Mouse (Mus musculus) hindbrain, postnatal 0 days (tissue): ENCODE measurements around the gene Lfng. TPM values are rescaled to one million over a fixed set of nuclear protein-coding genes. Genes with fewer than 3 reads are reported as not detected.

Experiments
- ATAC-seq: fragments of 200-750 bp; cut with Nextera tagmentation; 2 replicates; pipeline ENCODE4 v1.8.0; 2017; ENCODE audit warnings: mild to moderate bottlenecking, moderate TSS enrichment, moderate library complexity
- DNase-seq: peaks from one replicate; pipeline ENCODE4 v3.0.0-alpha.2; 2015; ENCODE audit warnings: low spot score
- H3K27ac ChIP-seq: fragments of 300-500 bp; sonication (generic); 2 replicates; pipeline ENCODE4 v1.5.1; 2014; ENCODE audit warnings: mild to moderate bottlenecking
- H3K27me3 ChIP-seq: fragments of 300-500 bp; sonication (generic); 2 replicates; pipeline ENCODE4 v1.6.1; 2014; ENCODE audit warnings: low read length, mixed read lengths; ENCODE audit not compliant: insufficient read depth
- H3K36me3 ChIP-seq: fragments of 300-500 bp; sonication (generic); 2 replicates; pipeline ENCODE4 v1.6.1; 2014; ENCODE audit warnings: low read length, mixed read lengths; ENCODE audit not compliant: insufficient read depth
- H3K4me1 ChIP-seq: fragments of 300-500 bp; sonication (generic); 2 replicates; pipeline ENCODE4 v1.6.1; 2014; ENCODE audit warnings: antibody characterized with exemption, low read length, mixed read lengths; ENCODE audit not compliant: insufficient read depth
- H3K4me2 ChIP-seq: fragments of 300-500 bp; sonication (generic); 2 replicates; pipeline ENCODE4 v1.6.1; 2014; ENCODE audit warnings: low read depth, mild to moderate bottlenecking, low read length, moderate library complexity, mixed read lengths
- H3K4me3 ChIP-seq: fragments of 300-500 bp; sonication (generic); 2 replicates; pipeline ENCODE4 v1.5.1; 2014; ENCODE audit warnings: low read length
- H3K9ac ChIP-seq: fragments of 300-500 bp; sonication (generic); replicated peaks from 2 replicates; pipeline ENCODE4 v1.6.1; 2014; ENCODE audit warnings: mild to moderate bottlenecking, low read length, moderate library complexity, mixed read lengths
- H3K9me3 ChIP-seq: fragments of 300-500 bp; sonication (generic); 2 replicates; pipeline ENCODE4 v1.6.1; 2016; ENCODE audit warnings: low read length, mixed read lengths
- CTCF ChIP-seq: IDR thresholded peaks from 2 replicates; pipeline ENCODE4 v1.5.1; 2016; ENCODE audit warnings: antibody characterized with exemption, control low read depth, low read depth
- whole genome bisulfite sequencing: fragments of 180-500 bp; shearing (Covaris S2); extraction: QIAGEN DNeasy Blood & Tissue Kit; methylation state at CpG from one replicate; pipeline ENCODE4 v1.1.7; 2014; 5-methylcytosine and 5-hydroxymethylcytosine counted together
- polyA plus RNA-seq: library from polyadenylated mRNA; unstranded; fragments of >200 nt; fragmentation: Nextera tagmentation; extraction: Ambion mirVana; gene quantifications from 2 replicates; pipeline ENCODE4 v1.2.1, GENCODE M21; 2015
- total RNA-seq: library from RNA; depleted of rRNA; stranded (reverse); fragments of >200 nt; gene quantifications from 2 replicates; pipeline ENCODE4 v1.2.3, GENCODE M21; 2014; rRNA removed

Lfng gene
- total and polyA plus RNA-seq, 2 experiments from 2014 or later, result 29.7 to 81.4 TPM

DNA sequence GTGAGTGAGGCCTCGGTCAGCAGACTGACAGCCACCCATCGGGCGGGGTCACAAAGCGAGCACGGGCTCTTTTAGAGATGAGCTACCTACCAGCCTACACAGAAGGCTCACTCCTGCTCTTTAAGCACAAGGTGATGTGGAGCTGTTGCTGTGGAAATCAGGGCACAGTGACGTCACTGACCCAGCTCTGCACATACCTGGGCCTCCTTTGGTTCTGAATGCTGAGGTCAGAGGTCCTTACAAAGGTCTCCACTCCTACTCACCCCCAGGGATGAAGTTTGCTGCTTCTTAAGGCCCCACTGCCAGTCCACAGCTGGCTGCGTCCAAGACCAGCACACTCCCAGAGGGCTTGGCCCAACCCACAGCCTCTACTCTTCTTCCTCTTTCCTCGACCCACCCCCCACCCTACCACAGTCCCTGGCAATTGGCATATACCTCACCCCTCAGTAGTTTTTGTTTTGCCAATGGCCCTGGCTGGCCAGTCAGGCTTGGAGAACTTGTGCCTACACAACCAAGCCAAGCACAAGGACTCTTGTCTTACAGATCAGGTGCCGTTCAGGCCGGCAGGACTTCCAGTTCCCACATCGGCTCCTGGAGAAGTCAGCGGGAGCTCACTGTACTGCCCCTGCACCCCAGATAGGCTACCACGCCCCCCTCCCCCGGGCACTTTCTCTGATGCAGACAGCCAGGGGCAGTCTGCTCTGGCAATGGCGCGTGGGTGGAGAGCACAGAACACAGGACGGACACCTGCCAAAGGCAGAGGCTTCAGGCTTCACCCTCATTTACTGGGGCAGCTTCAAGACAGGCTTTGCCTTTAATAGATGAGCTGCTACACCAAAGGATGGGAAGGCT, 55.8 kb downstream of the Lfng start:
- Histone ChIP-seq H3K4me1 (peaks cover 10% of the 10 kb centered on the region; the same call in 1 of the 2 replicates), H3K9me3 (no peaks in the 10 kb centered on the region), H3K9ac (no peak overlapping the region), H3K27ac (peak overlapping the region; percentile 69), H3K4me2 (no peak overlapping the region), H3K36me3 (peaks cover 20% of the 10 kb centered on the region; the same call in 1 of the 2 replicates), H3K4me3 (no peak overlapping the region), H3K27me3 (no peaks in the 10 kb centered on the region)
- ATAC-seq (no peak), DNase-seq (no peak)
- WGBS, result 49% methylated on average over 17 of the region's 17 CpGs
- no peak for TF ChIP-seq CTCF

DNA sequence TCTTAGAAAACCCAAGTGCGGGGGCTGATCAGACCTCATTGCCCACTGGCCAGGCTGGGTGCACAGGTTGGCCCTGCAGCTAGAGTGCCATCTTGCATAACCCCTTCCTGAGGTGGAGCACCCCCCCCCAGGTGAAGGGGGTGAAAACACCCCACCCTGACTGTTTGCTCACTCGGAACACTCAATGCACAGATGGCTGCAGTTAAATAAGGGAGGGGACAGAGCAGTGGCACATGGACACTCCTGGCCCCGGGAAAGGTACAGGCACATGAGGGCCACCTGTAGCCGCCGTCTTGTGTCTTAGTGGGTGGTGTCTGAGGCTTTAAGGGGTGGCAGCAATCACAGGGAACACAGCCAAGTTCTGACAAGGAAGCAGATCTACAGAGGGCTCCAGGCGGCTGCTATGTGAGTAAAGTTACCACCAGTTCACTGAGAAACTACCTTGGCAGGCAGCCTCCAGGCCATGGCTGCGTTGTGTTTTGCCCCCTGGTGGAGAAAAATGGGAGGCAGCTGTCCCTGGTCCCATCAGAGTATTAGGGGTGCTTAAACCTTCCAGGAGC, 56.6 kb downstream of the Lfng start:
- H3K27me3 ChIP-seq, result no peaks in the 10 kb centered on the region
- 0 out of 2 replicates have a peak, but pooled peaks have one; percentile 30 for ATAC-seq
- peak; percentile 82 for DNase-seq
- TF ChIP-seq CTCF, result peak; percentile 81
- H3K9me3 ChIP-seq, result no peaks in the 10 kb centered on the region
- H3K4me1 ChIP-seq, result peaks cover 10% of the 10 kb centered on the region; the same call in 1 of the 2 replicates
- peak overlapping the region; percentile 69 for H3K27ac ChIP-seq
- peaks cover 20% of the 10 kb centered on the region; the same call in 1 of the 2 replicates for H3K36me3 ChIP-seq
- no peak overlapping the region for H3K4me2 ChIP-seq
- no peak overlapping the region for H3K4me3 ChIP-seq
- H3K9ac ChIP-seq, result no peak overlapping the region
- 39% methylated on average over 7 of the region's 7 CpGs for WGBS

Other genes starting within 250 kb of the Lfng start
- gene Snx8, start 218.1 kb upstream of the Lfng start, total RNA-seq, result 68.0 and 79.6 TPM in 2 replicates
- 36.2 TPM in 2 replicates for gene Snx8, start 218.1 kb upstream of the Lfng start, polyA plus RNA-seq
- gene Eif3b, start 188.0 kb upstream of the Lfng start, total RNA-seq, result 43.8 TPM in 2 replicates
- gene Eif3b, start 188.0 kb upstream of the Lfng start, polyA plus RNA-seq, result 60.2 and 63.2 TPM in 2 replicates
- gene Gm4869, start 161.7 kb upstream of the Lfng start, total RNA-seq, result not detected in 2 replicates
- not detected in 2 replicates for gene Gm4869, start 161.7 kb upstream of the Lfng start, polyA plus RNA-seq
- 9.8 and 22.7 TPM in 2 replicates for gene Chst12, start 101.8 kb upstream of the Lfng start, total RNA-seq
- 19.1 and 22.0 TPM in 2 replicates for gene Chst12, start 101.8 kb upstream of the Lfng start, polyA plus RNA-seq
- gene Grifin, start 42.2 kb upstream of the Lfng start, total RNA-seq, result not detected in 2 replicates
- 0.25 and 0.32 TPM in 2 replicates for gene Grifin, start 42.2 kb upstream of the Lfng start, polyA plus RNA-seq
- 253 and 260 TPM in 2 replicates for gene Ttyh3, start 41.7 kb downstream of the Lfng start, total RNA-seq
- gene Ttyh3, start 41.7 kb downstream of the Lfng start, polyA plus RNA-seq, result 53.5 and 60.3 TPM in 2 replicates
- gene Iqce, start 95.1 kb downstream of the Lfng start, total RNA-seq, result 19.1 and 43.1 TPM in 2 replicates
- gene Iqce, start 95.1 kb downstream of the Lfng start, polyA plus RNA-seq, result 22.1 and 24.8 TPM in 2 replicates
- gene Brat1, start 97.7 kb downstream of the Lfng start, total RNA-seq, result 44.6 and 46.7 TPM in 2 replicates
- gene Brat1, start 97.7 kb downstream of the Lfng start, polyA plus RNA-seq, result 17.9 and 18.1 TPM in 2 replicates
- gene Amz1, start 116.8 kb downstream of the Lfng start, total RNA-seq, result 11.8 and 12.6 TPM in 2 replicates
- gene Amz1, start 116.8 kb downstream of the Lfng start, polyA plus RNA-seq, result 9.4 and 9.7 TPM in 2 replicates
- gene Gna12, start 223.1 kb downstream of the Lfng start, total RNA-seq, result 201 and 208 TPM in 2 replicates
- gene Gna12, start 223.1 kb downstream of the Lfng start, polyA plus RNA-seq, result 32.8 and 35.9 TPM in 2 replicates